Mouse (Mus musculus) testis, adult 2 months (tissue): ENCODE data around the gene Mta1.

Experiments
- CTCF ChIP-seq: fragments of 200-500 bp; IDR thresholded peaks from 2 replicates; pipeline ENCODE4 v1.5.1; 2012; ENCODE audit warnings: low read depth, mild to moderate bottlenecking, inconsistent platforms, low read length, moderate library complexity; ENCODE audit not compliant: control insufficient read depth, insufficient read depth, insufficient replicate concordance
- POLR2A ChIP-seq: fragments of 200-500 bp; IDR thresholded peaks from 2 replicates; pipeline ENCODE4 v1.6.1; 2012; ENCODE audit warnings: low read depth, mild to moderate bottlenecking, inconsistent platforms, low read length, moderate library complexity; ENCODE audit not compliant: control insufficient read depth

- TF ChIP-seq POLR2A: 0 out of 2 replicates have a peak, but pooled peaks have one; percentile 19
- TF ChIP-seq CTCF: no peak
Measured at GRCm38 (mm10) chr12:113142021-113142975, 44.2 kb downstream of the Mta1 start.
